Mouse (Mus musculus) liver, embryonic 15.5 days (tissue): ENCODE results near the gene Obscn. TPM values are rescaled to one million over a fixed set of nuclear protein-coding genes. Genes with fewer than 3 reads are reported as not detected.

Experiments used
- ATAC-seq: fragments of 200-750 bp; cut with Nextera tagmentation; 2 replicates; pipeline ENCODE4 v1.8.0; 2017; ENCODE audit warnings: moderate number of reproducible peaks, mild to moderate bottlenecking, moderate library complexity; ENCODE audit not compliant: insufficient read depth
- H3K27ac ChIP-seq: fragments of 300-500 bp; sonication (generic); replicated peaks from 2 replicates; pipeline ENCODE4 v1.5.1; 2015; ENCODE audit warnings: mild to moderate bottlenecking, inconsistent platforms
- H3K27me3 ChIP-seq: fragments of 300-500 bp; sonication (generic); 2 replicates; pipeline ENCODE4 v1.6.1; 2015; ENCODE audit warnings: mild to moderate bottlenecking, inconsistent platforms
- H3K36me3 ChIP-seq: fragments of 300-500 bp; sonication (generic); replicated peaks from 2 replicates; pipeline ENCODE4 v1.6.1; 2015; ENCODE audit warnings: moderate library complexity, mild to moderate bottlenecking, inconsistent platforms
- H3K4me1 ChIP-seq: fragments of 300-500 bp; sonication (generic); replicated peaks from 2 replicates; pipeline ENCODE4 v1.6.1; 2015; ENCODE audit warnings: inconsistent platforms
- H3K4me2 ChIP-seq: fragments of 300-500 bp; sonication (generic); 2 replicates; pipeline ENCODE4 v1.6.1; 2015; ENCODE audit warnings: moderate library complexity, mild to moderate bottlenecking, inconsistent platforms
- H3K4me3 ChIP-seq: fragments of 300-500 bp; sonication (generic); replicated peaks from 2 replicates; pipeline ENCODE4 v1.5.1; 2015; ENCODE audit warnings: mild to moderate bottlenecking, inconsistent platforms
- H3K9ac ChIP-seq: fragments of 300-500 bp; sonication (generic); 2 replicates; pipeline ENCODE4 v1.6.1; 2015; ENCODE audit warnings: moderate library complexity, mild to moderate bottlenecking, inconsistent platforms
- H3K9me3 ChIP-seq: fragments of 300-500 bp; sonication (generic); replicated peaks from 2 replicates; pipeline ENCODE4 v1.6.1; 2016; ENCODE audit warnings: inconsistent platforms
- WGBS: fragments of 180-500 bp; shearing (Covaris S2); methylation state at CpG from one replicate; pipeline ENCODE4 v1.1.7; 2015; ENCODE audit warnings: mixed read lengths; ENCODE audit not compliant: insufficient replicate concordance; 5-methylcytosine and 5-hydroxymethylcytosine counted together
- polyA plus RNA-seq: library from polyadenylated mRNA; unstranded; fragments of >200 nt; fragmentation: Nextera tagmentation; extraction: Ambion mirVana; gene quantifications from 2 replicates; pipeline ENCODE4 v1.2.1, GENCODE M21; 2015

Gene Obscn
- 0.28 and 0.30 TPM in 2 replicates for polyA plus RNA-seq

- Histone ChIP-seq H3K27ac (no peak within 1 kb of the TSS), H3K27me3 (peaks cover 86% of the 10 kb centered on the region), H3K9ac (no peak within 1 kb of the TSS), H3K36me3 (no peaks in the 10 kb centered on the region), H3K4me1 (0 out of 2 replicates have a peak, but pooled peaks cover 4% of the 10 kb centered on the region), H3K4me2 (no peak within 1 kb of the TSS), H3K9me3 (no peaks in the 10 kb centered on the region), H3K4me3 (no peak within 1 kb of the TSS)
- ATAC-seq = no peak
- 19% methylated on average over 44 of the region's 44 CpGs for WGBS
Measured at GRCm38 (mm10) chr11:59135904-59136452, at the start of gene Obscn. Obscn (minus strand) TSS chr11:59136402.

- peaks cover 32% of the 10 kb centered on the region for H3K36me3 ChIP-seq
- no peaks in the 10 kb centered on the region for H3K9me3 ChIP-seq
- ATAC-seq = no peak
- H3K27me3 ChIP-seq = peaks cover 8% of the 10 kb centered on the region; the same call in 1 of the 2 replicates
- H3K4me3 ChIP-seq = no peak overlapping the region
- no peak overlapping the region for H3K4me2 ChIP-seq
- no peak overlapping the region for H3K9ac ChIP-seq
- H3K27ac ChIP-seq = 0 out of 2 replicates have a peak overlapping the region, but pooled peaks have one; percentile 24
- WGBS = 67% methylated on average over 5 of the region's 5 CpGs
- peaks cover 53% of the 10 kb centered on the region for H3K4me1 ChIP-seq
Measured at GRCm38 (mm10) chr11:59185490-59185889, 49.3 kb upstream of the Obscn start.

- WGBS = 15% methylated on average over 3 of the region's 3 CpGs
Measured at GRCm38 (mm10) chr11:59183821-59184220, 47.6 kb upstream of the Obscn start.

GRCm38 (mm10) chr11:59182864-59183331 lies 46.7 kb upstream of the Obscn start, which contains the start of gene Gjc2:
Gjc2 (minus strand) TSS chr11:59183213.
- H3K9me3 ChIP-seq = no peaks in the 10 kb centered on the region
- H3K36me3 ChIP-seq = peaks cover 32% of the 10 kb centered on the region
- H3K4me2 ChIP-seq = no peak within 1 kb of the TSS
- peaks cover 34% of the 10 kb centered on the region for H3K27me3 ChIP-seq
- H3K4me3 ChIP-seq = no peak within 1 kb of the TSS
- H3K4me1 ChIP-seq = peaks cover 35% of the 10 kb centered on the region
- WGBS = 57% methylated on average over 3 of the region's 3 CpGs
- peak within 1 kb of the TSS; percentile 61 for H3K27ac ChIP-seq
- ATAC-seq = no peak
- peak within 1 kb of the TSS; percentile 26; the same call in 1 of the 2 replicates for H3K9ac ChIP-seq

More at GRCm38 (mm10) chr11:59183821-59184220, 47.6 kb upstream of the Obscn start:
- Histone ChIP-seq H3K27me3 (peaks cover 25% of the 10 kb centered on the region), H3K27ac (peak overlapping the region; percentile 61), H3K9ac (peak overlapping the region; percentile 26; the same call in 1 of the 2 replicates), H3K9me3 (no peaks in the 10 kb centered on the region), H3K36me3 (peaks cover 32% of the 10 kb centered on the region), H3K4me3 (no peak overlapping the region), H3K4me2 (no peak overlapping the region), H3K4me1 (peaks cover 44% of the 10 kb centered on the region)
- peak; percentile 45 for ATAC-seq

GRCm38 (mm10) chr11:59176921-59177320 lies 40.7 kb upstream of the Obscn start:
- 9% methylated on average over 34 of the region's 34 CpGs for WGBS
- peaks cover 92% of the 10 kb centered on the region for H3K27me3 ChIP-seq
- no peak overlapping the region for H3K27ac ChIP-seq
- H3K4me2 ChIP-seq = no peak overlapping the region
- H3K9me3 ChIP-seq = no peaks in the 10 kb centered on the region
- H3K9ac ChIP-seq = no peak overlapping the region
- no peak for ATAC-seq
- peaks cover 11% of the 10 kb centered on the region; the same call in 1 of the 2 replicates for H3K4me1 ChIP-seq
- H3K4me3 ChIP-seq = no peak overlapping the region; the same call in 1 of the 2 replicates
- no peaks in the 10 kb centered on the region for H3K36me3 ChIP-seq

GRCm38 (mm10) chr11:59176475-59176874 lies 40.3 kb upstream of the Obscn start:
- no peaks in the 10 kb centered on the region for H3K9me3 ChIP-seq
- 3% methylated on average over 48 of the region's 48 CpGs for WGBS
- H3K4me3 ChIP-seq = peak overlapping the region; percentile 12; the same call in 1 of the 2 replicates
- ATAC-seq = no peak
- H3K4me2 ChIP-seq = no peak overlapping the region; the same call in 1 of the 2 replicates
- H3K27me3 ChIP-seq = peaks cover 89% of the 10 kb centered on the region
- H3K9ac ChIP-seq = no peak overlapping the region
- no peaks in the 10 kb centered on the region for H3K36me3 ChIP-seq
- H3K27ac ChIP-seq = no peak overlapping the region
- peaks cover 11% of the 10 kb centered on the region; the same call in 1 of the 2 replicates for H3K4me1 ChIP-seq

GRCm38 (mm10) chr11:59174189-59174838 lies 38.1 kb upstream of the Obscn start:
- H3K9me3 ChIP-seq = no peaks in the 10 kb centered on the region
- H3K27ac ChIP-seq = no peak overlapping the region
- no peak overlapping the region for H3K4me2 ChIP-seq
- H3K4me1 ChIP-seq = peaks cover 4% of the 10 kb centered on the region; the same call in 1 of the 2 replicates
- H3K4me3 ChIP-seq = no peak overlapping the region
- H3K36me3 ChIP-seq = no peaks in the 10 kb centered on the region
- 50% methylated on average over 6 of the region's 6 CpGs for WGBS
- no peak overlapping the region for H3K9ac ChIP-seq
- ATAC-seq = no peak
- peaks cover 75% of the 10 kb centered on the region for H3K27me3 ChIP-seq

- 62% methylated on average over 4 of the region's 4 CpGs for WGBS
- Histone ChIP-seq H3K27me3 (peaks cover 37% of the 10 kb centered on the region), H3K4me2 (no peak overlapping the region), H3K36me3 (no peaks in the 10 kb centered on the region), H3K4me1 (peaks cover 23% of the 10 kb centered on the region), H3K9ac (no peak overlapping the region), H3K9me3 (no peaks in the 10 kb centered on the region), H3K4me3 (no peak overlapping the region), H3K27ac (no peak overlapping the region)
- ATAC-seq = no peak
Measured at GRCm38 (mm10) chr11:59170549-59170948, 34.3 kb upstream of the Obscn start.

GRCm38 (mm10) chr11:59169807-59170206 lies 33.6 kb upstream of the Obscn start:
- no peak for ATAC-seq
- 60% methylated on average over 3 of the region's 3 CpGs for WGBS
- Histone ChIP-seq H3K4me3 (no peak overlapping the region), H3K4me1 (peaks cover 30% of the 10 kb centered on the region), H3K9ac (no peak overlapping the region), H3K9me3 (no peaks in the 10 kb centered on the region), H3K27ac (no peak overlapping the region), H3K4me2 (no peak overlapping the region), H3K27me3 (peaks cover 30% of the 10 kb centered on the region), H3K36me3 (no peaks in the 10 kb centered on the region)

GRCm38 (mm10) chr11:59165616-59166241 lies 29.5 kb upstream of the Obscn start:
- WGBS = 31% methylated on average over 2 of the region's 2 CpGs
- H3K9me3 ChIP-seq = no peaks in the 10 kb centered on the region
- H3K36me3 ChIP-seq = peaks cover 12% of the 10 kb centered on the region
- H3K9ac ChIP-seq = no peak overlapping the region
- H3K4me1 ChIP-seq = peaks cover 60% of the 10 kb centered on the region
- ATAC-seq = no peak
- peak overlapping the region; percentile 85; the same call in 1 of the 2 replicates for H3K4me2 ChIP-seq
- H3K4me3 ChIP-seq = no peak overlapping the region
- peak overlapping the region; percentile 99 for H3K27ac ChIP-seq
- H3K27me3 ChIP-seq = no peaks in the 10 kb centered on the region

GRCm38 (mm10) chr11:59164384-59164783 lies 28.2 kb upstream of the Obscn start:
- peak; percentile 73 for ATAC-seq
- Histone ChIP-seq H3K36me3 (peaks cover 26% of the 10 kb centered on the region), H3K4me2 (peak overlapping the region; percentile 85), H3K9ac (peak overlapping the region; percentile 88), H3K4me1 (peaks cover 63% of the 10 kb centered on the region), H3K9me3 (no peaks in the 10 kb centered on the region), H3K27ac (peak overlapping the region; percentile 99), H3K27me3 (no peaks in the 10 kb centered on the region), H3K4me3 (peak overlapping the region; percentile 78)
- WGBS = 14% methylated on average over 9 of the region's 9 CpGs
